ENCODE assay signal across 8 mouse cellular contexts in the genomic region with DNA sequence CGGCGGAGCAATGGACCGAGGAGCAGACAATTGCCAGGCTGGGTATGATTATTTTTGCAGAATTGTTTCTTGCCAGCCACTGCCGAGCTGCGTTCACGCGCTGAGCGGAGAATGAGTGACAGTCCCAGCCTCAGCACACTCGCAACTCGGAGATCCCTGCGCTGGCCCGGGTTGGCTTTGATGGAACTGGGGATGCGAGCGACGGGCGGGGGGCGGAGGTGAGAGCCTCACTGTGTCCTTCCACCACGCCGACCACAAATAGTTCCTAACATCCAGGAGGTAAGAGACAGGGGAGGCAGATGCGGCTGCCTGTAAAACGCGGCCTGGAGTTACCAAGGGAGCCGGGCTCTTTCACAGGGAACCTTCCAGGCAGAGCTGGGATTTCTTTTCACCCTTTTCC. TPM values are rescaled to one million over a fixed set of nuclear protein-coding genes. Genes with fewer than 3 reads are reported as not detected.
A peak's percentile ranks its signal among the peaks of the same experiment; 100 is the strongest.
DNase-seq lines count a peak whose midpoint lies in the region; ATAC-seq and TF ChIP-seq lines count a peak whose summit lies in the region.

A gene (minus strand): TSS at position 120 of the 400 bp plus-strand sequence.

- no peaks in the 10 kb centered on the region for H3K9me3 ChIP-seq in hindbrain, postnatal 0 days (ENCODE audit: low read length)

- H3K27me3 ChIP-seq in hindbrain, postnatal 0 days (ENCODE audit: insufficient read depth, low read length): no peaks in the 10 kb centered on the region

- DNase-seq in adrenal gland, adult 8-10 months: peak; percentile 83
- peak; percentile 76 for DNase-seq in gastrocnemius, postnatal 10 days
- peak; percentile 98 for DNase-seq in hindbrain, postnatal 0 days (ENCODE audit: low spot score)
- peak; percentile 95 to 97 for DNase-seq in left cerebral cortex, adult 18-20 months (ENCODE audit: low spot score in 2 of 2)
- DNase-seq in lung, postnatal 25 days (ENCODE audit: low spot score): peak; percentile 16
- DNase-seq in right cerebral cortex, adult 18-20 months: peak; percentile 97
- peak; percentile 92 for DNase-seq in yolk sac, embryonic 10.5 days (ENCODE audit: low spot score)

- WGBS in hindbrain, postnatal 0 days: under 1% methylated on average over 23 of the region's 23 CpGs

- H3K4me1 ChIP-seq in cortical plate, adult 2 months (ENCODE audit: control insufficient read depth, insufficient read depth, low read length): peaks cover 3% of the 10 kb centered on the region; the same call in 1 of the 2 replicates
- no peaks in the 10 kb centered on the region for H3K4me1 ChIP-seq in hindbrain, postnatal 0 days (ENCODE audit: insufficient read depth, low read length)

- no peak for TF ChIP-seq CTCF in cortical plate, adult 2 months (IDR thresholded peaks at IDR 0.05; ENCODE audit: extremely low read depth, insufficient read depth, low read length)
- TF ChIP-seq CTCF in hindbrain, postnatal 0 days (IDR thresholded peaks at IDR 0.05; ENCODE audit: low read depth): no peak

- H3K9ac ChIP-seq in hindbrain, postnatal 0 days (replicated peaks; ENCODE audit: low read length): peak within 1 kb of the TSS; percentile 94

- H3K27ac ChIP-seq in cortical plate, adult 2 months (ENCODE audit: insufficient read depth, low read length): peak within 1 kb of the TSS; percentile 93
- peak within 1 kb of the TSS; percentile 95 for H3K27ac ChIP-seq in hindbrain, postnatal 0 days

- H3K4me2 ChIP-seq in hindbrain, postnatal 0 days (ENCODE audit: low read depth, low read length): peak within 1 kb of the TSS; percentile 78

- H3K36me3 ChIP-seq in hindbrain, postnatal 0 days (ENCODE audit: insufficient read depth, low read length): no peaks in the 10 kb centered on the region

- peak; percentile 86 for TF ChIP-seq POLR2A in cortical plate, adult 2 months (IDR thresholded peaks at IDR 0.05; ENCODE audit: extremely low read depth, insufficient read depth, low read length)

- ATAC-seq in hindbrain, postnatal 0 days: peak; percentile 82

- H3K4me3 ChIP-seq in cortical plate, adult 2 months (ENCODE audit: insufficient read depth, low read length): peak within 1 kb of the TSS; percentile 83
- H3K4me3 ChIP-seq in hindbrain, postnatal 0 days (ENCODE audit: low read length): peak within 1 kb of the TSS; percentile 90

RNA-seq across cellular contexts. Expression of the gene that starts here (rescaled TPM):
- total RNA-seq in adrenal gland, adult 8-10 months (2022): 10 to 100 TPM; 49.7 to 96.7 (median 68.1) TPM
- 105 and 112 TPM in 2 replicates for polyA plus RNA-seq in cortical plate, adult 2 months (2012; rRNA removed)
- 10 to 100 TPM; 67.7 to 74.1 TPM for total RNA-seq in gastrocnemius, postnatal 10 days (2021)
- 411 and 489 TPM in 2 replicates for total RNA-seq in hindbrain, postnatal 0 days (2014; rRNA removed)
- polyA plus RNA-seq in hindbrain, postnatal 0 days (2015; fragmentation: Nextera tagmentation; extraction: Ambion mirVana): 388 and 414 TPM in 2 replicates
- total RNA-seq in left cerebral cortex, adult 18-20 months (2021): 100 to 1,000 TPM; 226 to 251 TPM

Comparison
In these comparisons a context has a peak if more than half of its experiments do, and no peak if none do; other contexts are left out.
1. Peak in every context shown above with its lines: DNase-seq, ATAC-seq, H3K4me3 ChIP-seq and H3K27ac ChIP-seq.
2. DNase-seq: peak in every context shown above with its lines; median percentile 98 in hindbrain, postnatal 0 days; 97 in right cerebral cortex, adult 18-20 months; 96 in left cerebral cortex, adult 18-20 months; 92 in yolk sac, embryonic 10.5 days; 83 in adrenal gland, adult 8-10 months; 76 in gastrocnemius, postnatal 10 days; 16 in lung, postnatal 25 days.